Mouse (Mus musculus) stomach, postnatal 0 days (tissue): ENCODE measurements around the gene Tut1. TPM values are rescaled to one million over a fixed set of nuclear protein-coding genes. Genes with fewer than 3 reads are reported as not detected.
"Not testable (repeated sequence)": the region's sequence is repeated elsewhere in the genome, so short reads cannot be mapped to it uniquely, and the experiment has no call there.

Experiments used
- ATAC-seq: fragments of 200-750 bp; cut with Nextera tagmentation; 2 replicates; pipeline ENCODE4 v1.8.0; 2017; ENCODE audit not compliant: low FRiP score, low TSS enrichment
- DNase-seq: peaks from one replicate; pipeline ENCODE4 v3.0.0-alpha.2; 2016; ENCODE audit warnings: low spot score
- H3K27ac ChIP-seq: fragments of 300-500 bp; sonication (generic); replicated peaks from 2 replicates; pipeline ENCODE4 v1.5.1; 2014; ENCODE audit warnings: mild to moderate bottlenecking, control low read depth
- H3K27me3 ChIP-seq: fragments of 300-500 bp; sonication (generic); 2 replicates; pipeline ENCODE4 v1.6.1; 2014; ENCODE audit warnings: low read length; ENCODE audit not compliant: control insufficient read depth, insufficient read depth
- H3K36me3 ChIP-seq: fragments of 300-500 bp; sonication (generic); 2 replicates; pipeline ENCODE4 v1.6.1; 2014; ENCODE audit warnings: low read length, mixed read lengths; ENCODE audit not compliant: control insufficient read depth, insufficient read depth
- H3K4me1 ChIP-seq: fragments of 300-500 bp; sonication (generic); replicated peaks from 2 replicates; pipeline ENCODE4 v1.6.1; 2014; ENCODE audit warnings: antibody characterized with exemption; ENCODE audit not compliant: control insufficient read depth, insufficient read depth
- H3K4me2 ChIP-seq: fragments of 300-500 bp; sonication (generic); replicated peaks from 2 replicates; pipeline ENCODE4 v1.6.1; 2014; ENCODE audit warnings: low read depth, mild to moderate bottlenecking, control low read depth, moderate library complexity
- H3K4me3 ChIP-seq: fragments of 300-500 bp; sonication (generic); 2 replicates; pipeline ENCODE4 v1.5.1; 2014; ENCODE audit warnings: low read depth, low read length, control low read depth
- H3K9ac ChIP-seq: fragments of 300-500 bp; sonication (generic); 2 replicates; pipeline ENCODE4 v1.6.1; 2014; ENCODE audit warnings: mild to moderate bottlenecking, low read length, control low read depth, mixed read lengths
- H3K9me3 ChIP-seq: fragments of 300-500 bp; sonication (generic); 2 replicates; pipeline ENCODE4 v1.6.1; 2016; ENCODE audit warnings: low read length; ENCODE audit not compliant: control insufficient read depth
- CTCF ChIP-seq: IDR thresholded peaks from 2 replicates; pipeline ENCODE4 v1.5.1; 2016; ENCODE audit warnings: antibody characterized with exemption, low read depth, mild to moderate bottlenecking, moderate library complexity
- EP300 ChIP-seq: optimal IDR thresholded peaks from 2 replicates; pipeline ENCODE3; 2016; ENCODE audit warnings: antibody characterized with exemption
- whole genome bisulfite sequencing: fragments of 180-500 bp; shearing (Covaris S2); extraction: QIAGEN DNeasy Blood & Tissue Kit; methylation state at CpG from one replicate; pipeline ENCODE4 v1.1.7; 2014; 5-methylcytosine and 5-hydroxymethylcytosine counted together
- polyA plus RNA-seq: library from polyadenylated mRNA; unstranded; fragments of >200 nt; fragmentation: Nextera tagmentation; extraction: Ambion mirVana; gene quantifications from 2 replicates; pipeline ENCODE4 v1.2.1, GENCODE M21; 2015

Gene Tut1
- polyA plus RNA-seq, 1 experiment from 2014 or later: 14.9 TPM

DNA sequence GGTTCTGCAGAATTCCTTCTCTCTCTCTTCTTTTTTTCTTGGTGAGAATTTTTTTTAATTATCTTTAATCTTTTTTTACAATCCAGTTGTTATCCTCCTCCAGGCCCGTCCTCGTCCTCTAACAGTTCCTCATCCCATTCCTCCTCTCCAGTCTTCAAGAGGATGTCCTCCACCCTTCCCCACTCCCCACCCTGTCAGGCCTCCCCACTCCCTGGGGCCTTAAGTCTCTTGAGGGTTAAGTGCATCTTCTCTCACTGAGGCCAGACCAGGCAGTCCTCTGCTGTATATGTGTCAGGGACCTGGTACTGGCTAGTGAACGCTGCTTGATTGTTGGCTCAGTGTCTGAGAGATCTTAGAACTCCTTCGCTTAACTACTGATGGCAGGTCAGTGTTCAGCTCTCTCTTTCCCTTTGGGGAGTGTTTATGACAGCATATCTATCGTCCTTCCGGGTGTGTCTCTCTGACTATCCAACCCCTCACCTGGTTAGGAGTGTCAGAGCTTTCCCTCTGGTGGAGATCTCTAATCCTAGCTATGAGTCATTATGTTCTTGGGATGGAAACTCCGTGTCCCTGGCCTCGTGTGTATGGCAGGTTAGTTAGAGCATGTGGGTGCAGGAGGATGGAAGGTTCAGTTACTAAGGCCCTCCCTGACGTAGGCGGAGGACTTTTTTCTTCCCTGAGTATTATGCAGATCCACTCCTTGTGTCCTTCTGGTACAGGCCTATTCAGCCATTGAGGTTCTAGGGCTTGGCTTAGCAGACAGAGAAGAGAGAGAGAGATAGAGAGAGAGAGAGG, 41.4 kb downstream of the Tut1 start:
- TF ChIP-seq EP300: no peak
- TF ChIP-seq CTCF: peak; percentile 18; the same call in 1 of the 2 replicates
- peak overlapping the region; percentile 29 for H3K4me2 ChIP-seq
- ATAC-seq (peak; percentile 30), DNase-seq (peak; percentile 44)
- H3K9me3 ChIP-seq: no peaks in the 10 kb centered on the region
- H3K9ac ChIP-seq: no peak overlapping the region
- no peak overlapping the region for H3K4me3 ChIP-seq
- no peaks in the 10 kb centered on the region for H3K27me3 ChIP-seq
- peaks cover 33% of the 10 kb centered on the region for H3K4me1 ChIP-seq
- H3K27ac ChIP-seq: peak overlapping the region; percentile 82
- WGBS: 45% methylated on average over 10 of the region's 10 CpGs
- H3K36me3 ChIP-seq: peaks cover 6% of the 10 kb centered on the region; the same call in 1 of the 2 replicates

GRCm38 (mm10) chr19:8996601-8997000, 43.0 kb downstream of the Tut1 start:
- Histone ChIP-seq H3K4me1 (peaks cover 33% of the 10 kb centered on the region), H3K4me2 (no peak overlapping the region), H3K36me3 (peaks cover 18% of the 10 kb centered on the region), H3K27ac (peak overlapping the region; percentile 91), H3K9me3 (no peaks in the 10 kb centered on the region), H3K4me3 (no peak overlapping the region), H3K27me3 (no peaks in the 10 kb centered on the region), H3K9ac (no peak overlapping the region)
- 79% methylated on average over 6 of the region's 6 CpGs for WGBS
- TF ChIP-seq EP300: no peak
- peak; percentile 47; the same call in 1 of the 2 replicates for TF ChIP-seq CTCF
- no peak for DNase-seq
- ATAC-seq: no peak

DNA sequence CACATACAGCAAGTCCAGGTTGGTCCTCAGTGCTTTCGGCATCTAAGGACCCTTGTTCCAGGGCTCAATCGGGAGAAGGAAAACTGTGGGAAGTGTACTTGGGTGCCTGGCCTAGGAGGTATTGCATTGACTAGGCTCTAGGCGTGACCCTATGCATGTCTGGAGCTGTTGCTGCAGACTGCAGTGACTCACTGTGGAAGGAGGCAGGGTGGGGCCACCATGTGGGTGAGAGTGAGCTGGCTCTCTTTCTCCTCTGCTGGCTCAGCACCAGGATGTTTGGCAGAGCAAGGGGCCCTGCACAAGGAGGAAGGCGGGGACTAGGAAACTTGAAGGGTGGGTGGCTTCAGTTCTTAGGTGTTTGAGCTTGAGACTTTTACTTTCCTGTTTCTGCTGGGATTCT, 43.9 kb downstream of the Tut1 start:
- TF ChIP-seq CTCF: peak; percentile 36
- TF ChIP-seq EP300: no peak
- 0 out of 2 replicates have a peak overlapping the region, but pooled peaks have one; percentile 2 for H3K9ac ChIP-seq
- 10% methylated on average over 4 of the region's 4 CpGs for WGBS

DNA sequence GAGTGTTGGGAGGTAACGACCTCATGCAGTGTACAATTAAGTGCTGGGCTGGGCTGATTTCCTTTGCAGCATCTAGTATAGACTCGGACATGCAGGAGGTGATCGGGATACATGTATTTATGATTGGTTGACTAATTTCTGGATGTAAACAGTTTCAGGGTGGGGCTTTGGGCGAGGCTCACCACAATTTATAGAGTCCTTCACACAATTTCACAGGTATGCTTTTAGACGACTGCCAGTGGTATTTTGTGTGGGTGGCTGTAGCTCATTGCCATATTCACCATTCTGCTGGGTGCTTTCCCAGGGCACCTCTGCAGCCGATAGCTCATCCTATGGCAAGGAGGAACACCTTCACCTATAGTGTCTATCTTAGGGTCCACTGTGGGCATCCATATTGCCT, 44.9 kb downstream of the Tut1 start:
- H3K4me3 ChIP-seq: no peak overlapping the region
- peak overlapping the region; percentile 32; the same call in 1 of the 2 replicates for H3K4me2 ChIP-seq
- 50% methylated on average over 6 of the region's 6 CpGs for WGBS
- H3K4me1 ChIP-seq: peaks cover 22% of the 10 kb centered on the region
- TF ChIP-seq CTCF (no peak), EP300 (no peak)
- no peak for DNase-seq
- no peak for ATAC-seq
- peaks cover 31% of the 10 kb centered on the region for H3K36me3 ChIP-seq
- no peaks in the 10 kb centered on the region for H3K27me3 ChIP-seq
- no peaks in the 10 kb centered on the region for H3K9me3 ChIP-seq
- H3K9ac ChIP-seq: no peak overlapping the region; the same call in 1 of the 2 replicates
- H3K27ac ChIP-seq: peak overlapping the region; percentile 91

More for the DNA sequence above, 43.9 kb downstream of the Tut1 start:
- ATAC-seq: peak; percentile 96
- H3K4me2 ChIP-seq: peak overlapping the region; percentile 32
- H3K4me1 ChIP-seq: peaks cover 27% of the 10 kb centered on the region
- H3K27ac ChIP-seq: peak overlapping the region; percentile 91
- H3K9me3 ChIP-seq: no peaks in the 10 kb centered on the region
- peak; percentile 95 for DNase-seq
- H3K36me3 ChIP-seq: peaks cover 27% of the 10 kb centered on the region
- no peak overlapping the region for H3K4me3 ChIP-seq
- H3K27me3 ChIP-seq: no peaks in the 10 kb centered on the region

GRCm38 (mm10) chr19:8999223-8999622, 45.6 kb downstream of the Tut1 start:
- Histone ChIP-seq H3K9me3 (no peaks in the 10 kb centered on the region), H3K36me3 (peaks cover 38% of the 10 kb centered on the region)

DNA sequence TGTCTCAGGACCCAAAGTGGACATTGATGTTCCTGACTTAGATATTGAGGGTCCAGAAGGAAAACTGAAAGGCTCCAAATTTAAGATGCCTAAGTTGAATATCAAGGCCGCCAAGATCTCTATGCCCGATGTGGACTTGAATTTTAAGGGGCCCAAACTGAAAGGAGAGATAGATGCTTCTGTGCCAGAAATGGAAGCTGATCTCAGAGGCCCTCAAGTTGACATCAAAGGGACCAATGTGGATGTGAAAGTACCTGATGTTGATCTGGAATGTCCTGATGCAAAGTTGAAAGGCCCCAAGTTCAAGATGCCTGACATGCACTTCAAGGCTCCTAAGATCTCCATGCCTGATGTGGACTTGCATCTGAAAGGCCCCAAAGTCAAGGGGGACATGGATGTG, 53.3 kb downstream of the Tut1 start:
- H3K4me3 ChIP-seq, DNase-seq, ATAC-seq, H3K9ac ChIP-seq, H3K27me3 ChIP-seq, H3K4me1 ChIP-seq, H3K4me2 ChIP-seq, H3K27ac ChIP-seq, H3K9me3 ChIP-seq: not testable (repeated sequence)
- peaks cover 40% of the 10 kb centered on the region for H3K36me3 ChIP-seq
- WGBS: 96% methylated on average over 2 of the region's 2 CpGs

More at GRCm38 (mm10) chr19:8999223-8999622, 45.6 kb downstream of the Tut1 start:
- no peaks in the 10 kb centered on the region for H3K27me3 ChIP-seq
- ATAC-seq (no peak), DNase-seq (no peak)
- H3K27ac ChIP-seq: peak overlapping the region; percentile 91; the same call in 1 of the 2 replicates
- H3K4me1 ChIP-seq: peaks cover 21% of the 10 kb centered on the region
- WGBS: 53% methylated on average over 4 of the region's 4 CpGs
- no peak overlapping the region for H3K4me3 ChIP-seq
- no peak overlapping the region for H3K9ac ChIP-seq
- TF ChIP-seq CTCF: no peak
- no peak for TF ChIP-seq EP300
- H3K4me2 ChIP-seq: no peak overlapping the region

Other genes with a start within 250 kb of the Tut1 start
- 82.5 and 87.0 TPM in 2 replicates for gene Slc3a2, start 230.5 kb upstream of the Tut1 start, polyA plus RNA-seq
- gene Wdr74, start 218.0 kb upstream of the Tut1 start, polyA plus RNA-seq: 55.6 and 55.7 TPM in 2 replicates
- 0.59 and 0.62 TPM in 2 replicates for gene 1700092M07Rik, start 213.1 kb upstream of the Tut1 start, polyA plus RNA-seq
- gene Stx5a, start 212.4 kb upstream of the Tut1 start, polyA plus RNA-seq: 81.9 and 82.2 TPM in 2 replicates
- 57.5 and 61.6 TPM in 2 replicates for gene Nxf1, start 196.8 kb upstream of the Tut1 start, polyA plus RNA-seq
- 114 and 117 TPM in 2 replicates for gene Tmem223, start 182.9 kb upstream of the Tut1 start, polyA plus RNA-seq
- gene Tmem179b, start 179.4 kb upstream of the Tut1 start, polyA plus RNA-seq: 95.2 and 98.4 TPM in 2 replicates
- gene Taf6l, start 167.4 kb upstream of the Tut1 start, polyA plus RNA-seq: 9.7 and 10.5 TPM in 2 replicates
- 103 and 108 TPM in 2 replicates for gene Polr2g, start 155.3 kb upstream of the Tut1 start, polyA plus RNA-seq
- 2.3 TPM in 2 replicates for gene Zbtb3, start 151.3 kb upstream of the Tut1 start, polyA plus RNA-seq
- gene Ttc9c, start 134.5 kb upstream of the Tut1 start, polyA plus RNA-seq: 20.8 and 23.1 TPM in 2 replicates
- gene Hnrnpul2, start 133.8 kb upstream of the Tut1 start, polyA plus RNA-seq: 3.6 and 3.9 TPM in 2 replicates
- not detected in 2 replicates for gene AC129217.1, start 124.1 kb upstream of the Tut1 start, polyA plus RNA-seq
- gene Bscl2, start 116.4 kb upstream of the Tut1 start, polyA plus RNA-seq: 75.9 and 79.4 TPM in 2 replicates
- 7.7 and 8.6 TPM in 2 replicates for gene Gng3, start 114.7 kb upstream of the Tut1 start, polyA plus RNA-seq
- gene Lrrn4cl, start 103.1 kb upstream of the Tut1 start, polyA plus RNA-seq: 2.3 and 2.6 TPM in 2 replicates
- 195 TPM in 2 replicates for gene Ubxn1, start 82.4 kb upstream of the Tut1 start, polyA plus RNA-seq
- gene Uqcc3, start 72.9 kb upstream of the Tut1 start, polyA plus RNA-seq: 81.2 and 85.2 TPM in 2 replicates
- 47.2 and 47.8 TPM in 2 replicates for gene Lbhd1, start 70.1 kb upstream of the Tut1 start, polyA plus RNA-seq
- gene Gm49403, start 69.9 kb upstream of the Tut1 start, polyA plus RNA-seq: not detected in 2 replicates
- gene 1810009A15Rik, start 65.0 kb upstream of the Tut1 start, polyA plus RNA-seq: 48.2 and 49.9 TPM in 2 replicates
- gene Gm49416, start 64.9 kb upstream of the Tut1 start, polyA plus RNA-seq: not detected in 2 replicates
- 19.1 and 19.5 TPM in 2 replicates for gene Ints5, start 60.8 kb upstream of the Tut1 start, polyA plus RNA-seq
- gene Ganab, start 55.8 kb upstream of the Tut1 start, polyA plus RNA-seq: 32.3 and 33.3 TPM in 2 replicates
- 24.7 and 26.1 TPM in 2 replicates for gene B3gat3, start 33.5 kb upstream of the Tut1 start, polyA plus RNA-seq
- 3.0 and 3.6 TPM in 2 replicates for gene Rom1, start 24.5 kb upstream of the Tut1 start, polyA plus RNA-seq
- gene Eml3, start 24.3 kb upstream of the Tut1 start, polyA plus RNA-seq: 24.6 and 26.6 TPM in 2 replicates
- gene Mta2, start 12.0 kb upstream of the Tut1 start, polyA plus RNA-seq: 68.0 and 69.3 TPM in 2 replicates
- gene Eef1g, start 13.2 kb downstream of the Tut1 start, polyA plus RNA-seq: 240 and 247 TPM in 2 replicates
- gene Ahnak, start 35.4 kb downstream of the Tut1 start, polyA plus RNA-seq: 86.6 and 103 TPM in 2 replicates
- gene Scgb1a1, start 134.1 kb downstream of the Tut1 start, polyA plus RNA-seq: 10.8 and 12.6 TPM in 2 replicates
- gene Asrgl1, start 181.8 kb downstream of the Tut1 start, polyA plus RNA-seq: 6.9 and 7.5 TPM in 2 replicates